Mouse (Mus musculus) hindbrain, postnatal 0 days (tissue): ENCODE data around the gene Trim62. TPM values are rescaled to one million over a fixed set of nuclear protein-coding genes. Genes with fewer than 3 reads are reported as not detected.
"Not testable (repeated sequence)": the region's sequence is repeated elsewhere in the genome, so short reads cannot be mapped to it uniquely, and the experiment has no call there.

ENCODE experiments used
- ATAC-seq: fragments of 200-750 bp; cut with Nextera tagmentation; 2 replicates; pipeline ENCODE4 v1.8.0; 2017; ENCODE audit warnings: mild to moderate bottlenecking, moderate TSS enrichment, moderate library complexity
- DNase-seq: peaks from one replicate; pipeline ENCODE4 v3.0.0-alpha.2; 2015; ENCODE audit warnings: low spot score
- H3K27ac ChIP-seq: fragments of 300-500 bp; sonication (generic); 2 replicates; pipeline ENCODE4 v1.5.1; 2014; ENCODE audit warnings: mild to moderate bottlenecking
- H3K27me3 ChIP-seq: fragments of 300-500 bp; sonication (generic); 2 replicates; pipeline ENCODE4 v1.6.1; 2014; ENCODE audit warnings: low read length, mixed read lengths; ENCODE audit not compliant: insufficient read depth
- H3K36me3 ChIP-seq: fragments of 300-500 bp; sonication (generic); 2 replicates; pipeline ENCODE4 v1.6.1; 2014; ENCODE audit warnings: low read length, mixed read lengths; ENCODE audit not compliant: insufficient read depth
- H3K4me1 ChIP-seq: fragments of 300-500 bp; sonication (generic); 2 replicates; pipeline ENCODE4 v1.6.1; 2014; ENCODE audit warnings: antibody characterized with exemption, low read length, mixed read lengths; ENCODE audit not compliant: insufficient read depth
- H3K4me2 ChIP-seq: fragments of 300-500 bp; sonication (generic); 2 replicates; pipeline ENCODE4 v1.6.1; 2014; ENCODE audit warnings: low read depth, mild to moderate bottlenecking, low read length, moderate library complexity, mixed read lengths
- H3K4me3 ChIP-seq: fragments of 300-500 bp; sonication (generic); 2 replicates; pipeline ENCODE4 v1.5.1; 2014; ENCODE audit warnings: low read length
- H3K9ac ChIP-seq: fragments of 300-500 bp; sonication (generic); replicated peaks from 2 replicates; pipeline ENCODE4 v1.6.1; 2014; ENCODE audit warnings: mild to moderate bottlenecking, low read length, moderate library complexity, mixed read lengths
- H3K9me3 ChIP-seq: fragments of 300-500 bp; sonication (generic); 2 replicates; pipeline ENCODE4 v1.6.1; 2016; ENCODE audit warnings: low read length, mixed read lengths
- CTCF ChIP-seq: IDR thresholded peaks from 2 replicates; pipeline ENCODE4 v1.5.1; 2016; ENCODE audit warnings: antibody characterized with exemption, control low read depth, low read depth
- WGBS: fragments of 180-500 bp; shearing (Covaris S2); extraction: QIAGEN DNeasy Blood & Tissue Kit; methylation state at CpG from one replicate; pipeline ENCODE4 v1.1.7; 2014; 5-methylcytosine and 5-hydroxymethylcytosine counted together
- polyA plus RNA-seq: library from polyadenylated mRNA; unstranded; fragments of >200 nt; fragmentation: Nextera tagmentation; extraction: Ambion mirVana; gene quantifications from 2 replicates; pipeline ENCODE4 v1.2.1, GENCODE M21; 2015
- total RNA-seq: library from RNA; depleted of rRNA; stranded (reverse); fragments of >200 nt; gene quantifications from 2 replicates; pipeline ENCODE4 v1.2.3, GENCODE M21; 2014

Gene Trim62
- total and polyA plus RNA-seq, 2 experiments from 2014 or later = 27.9 to 30.8 TPM

GRCm38 (mm10) chr4:128848961-128849360, 34.4 kb upstream of the Trim62 start:
- no peak for ATAC-seq
- Histone ChIP-seq H3K9me3 (no peaks in the 10 kb centered on the region), H3K27me3 (no peaks in the 10 kb centered on the region), H3K4me3 (no peak overlapping the region), H3K36me3 (no peaks in the 10 kb centered on the region), H3K4me1 (0 out of 2 replicates have a peak, but pooled peaks cover 6% of the 10 kb centered on the region), H3K9ac (no peak overlapping the region), H3K27ac (no peak overlapping the region), H3K4me2 (no peak overlapping the region)
- no peak for TF ChIP-seq CTCF
- no peak for DNase-seq
- 93% methylated on average over 3 of the region's 3 CpGs for WGBS

GRCm38 (mm10) chr4:128849686-128850085, 33.7 kb upstream of the Trim62 start:
- ATAC-seq (no peak), DNase-seq (no peak)
- Histone ChIP-seq H3K4me3 (no peak overlapping the region), H3K4me2 (no peak overlapping the region), H3K4me1 (0 out of 2 replicates have a peak, but pooled peaks cover 6% of the 10 kb centered on the region), H3K27me3 (no peaks in the 10 kb centered on the region), H3K36me3 (no peaks in the 10 kb centered on the region), H3K27ac (no peak overlapping the region), H3K9me3 (no peaks in the 10 kb centered on the region), H3K9ac (no peak overlapping the region)
- 77% methylated on average over 7 of the region's 7 CpGs for WGBS
- TF ChIP-seq CTCF = no peak

- H3K27me3 ChIP-seq = no peaks in the 10 kb centered on the region
- 89% methylated on average over 12 of the region's 12 CpGs for WGBS
- TF ChIP-seq CTCF = no peak
- H3K9ac ChIP-seq = no peak overlapping the region
- H3K9me3 ChIP-seq = no peaks in the 10 kb centered on the region
- no peak for ATAC-seq
- DNase-seq = no peak
- no peaks in the 10 kb centered on the region for H3K4me1 ChIP-seq
- no peaks in the 10 kb centered on the region for H3K36me3 ChIP-seq
- H3K27ac ChIP-seq = no peak overlapping the region
- no peak overlapping the region for H3K4me2 ChIP-seq
- no peak overlapping the region for H3K4me3 ChIP-seq
Observed at GRCm38 (mm10) chr4:128852266-128852887, 31.0 kb upstream of the Trim62 start.

GRCm38 (mm10) chr4:128853117-128853516, 30.3 kb upstream of the Trim62 start:
- ATAC-seq (no peak), DNase-seq (no peak)
- no peaks in the 10 kb centered on the region for H3K27me3 ChIP-seq
- no peaks in the 10 kb centered on the region for H3K9me3 ChIP-seq
- H3K4me3 ChIP-seq = no peak overlapping the region
- 66% methylated on average over 11 of the region's 11 CpGs for WGBS
- no peaks in the 10 kb centered on the region for H3K36me3 ChIP-seq
- no peaks in the 10 kb centered on the region for H3K4me1 ChIP-seq
- H3K27ac ChIP-seq = no peak overlapping the region
- H3K4me2 ChIP-seq = no peak overlapping the region
- no peak overlapping the region for H3K9ac ChIP-seq
- TF ChIP-seq CTCF = no peak

GRCm38 (mm10) chr4:128855613-128856040, 27.8 kb upstream of the Trim62 start:
- no peak overlapping the region for H3K9ac ChIP-seq
- H3K4me2 ChIP-seq = no peak overlapping the region
- 50% methylated on average over 4 of the region's 4 CpGs for WGBS
- no peaks in the 10 kb centered on the region for H3K36me3 ChIP-seq
- no peak overlapping the region for H3K4me3 ChIP-seq
- no peaks in the 10 kb centered on the region for H3K4me1 ChIP-seq
- no peak for DNase-seq
- no peaks in the 10 kb centered on the region for H3K9me3 ChIP-seq
- no peak overlapping the region for H3K27ac ChIP-seq
- TF ChIP-seq CTCF = no peak
- no peaks in the 10 kb centered on the region for H3K27me3 ChIP-seq
- no peak for ATAC-seq

- no peak for TF ChIP-seq CTCF
- ATAC-seq = no peak
- Histone ChIP-seq H3K4me2 (no peak overlapping the region), H3K9ac (no peak overlapping the region), H3K27ac (no peak overlapping the region), H3K4me1 (no peaks in the 10 kb centered on the region), H3K27me3 (no peaks in the 10 kb centered on the region), H3K4me3 (no peak overlapping the region), H3K36me3 (no peaks in the 10 kb centered on the region), H3K9me3 (no peaks in the 10 kb centered on the region)
- no peak for DNase-seq
- 64% methylated on average over 2 of the region's 2 CpGs for WGBS
Observed at GRCm38 (mm10) chr4:128857212-128857611, 26.2 kb upstream of the Trim62 start.

- not testable (repeated sequence) for ATAC-seq, H3K4me2 ChIP-seq
Observed at GRCm38 (mm10) chr4:128858226-128858625, 25.2 kb upstream of the Trim62 start.

More at GRCm38 (mm10) chr4:128858226-128858625, 25.2 kb upstream of the Trim62 start:
- H3K27me3 ChIP-seq, H3K27ac ChIP-seq, H3K9ac ChIP-seq, H3K36me3 ChIP-seq, H3K4me3 ChIP-seq, H3K9me3 ChIP-seq, H3K4me1 ChIP-seq: not testable (repeated sequence)
- DNase-seq = peak; percentile 86
- TF ChIP-seq CTCF = peak; percentile 80
